Mouse (Mus musculus) forebrain, embryonic 14.5 days (tissue): ENCODE measurements around the gene Slc15a2. TPM values are rescaled to one million over a fixed set of nuclear protein-coding genes. Genes with fewer than 3 reads are reported as not detected.

Experiments used
- ATAC-seq: fragments of 200-750 bp; cut with Nextera tagmentation; 2 replicates; pipeline ENCODE4 v1.8.0; 2017; ENCODE audit warnings: mild to moderate bottlenecking, moderate library complexity
- DNase-seq: peaks from one replicate; pipeline ENCODE4 v3.0.0-alpha.2; 2015; ENCODE audit warnings: low spot score
- H3K27ac ChIP-seq: fragments of 300-500 bp; sonication (generic); 2 replicates; pipeline ENCODE4 v1.5.1; 2014; ENCODE audit warnings: low read depth, mild to moderate bottlenecking, control low read depth, low read length, moderate library complexity
- H3K27me3 ChIP-seq: fragments of 300-500 bp; sonication (generic); replicated peaks from 2 replicates; pipeline ENCODE4 v1.6.1; 2014; ENCODE audit warnings: low read length, control low read depth, mixed read lengths; ENCODE audit not compliant: control insufficient read depth, insufficient read depth
- H3K36me3 ChIP-seq: fragments of 300-500 bp; sonication (generic); 2 replicates; pipeline ENCODE4 v1.6.1; 2014; ENCODE audit warnings: low read length, control low read depth; ENCODE audit not compliant: control insufficient read depth, insufficient read depth
- H3K4me1 ChIP-seq: fragments of 300-500 bp; sonication (generic); 2 replicates; pipeline ENCODE4 v1.6.1; 2014; ENCODE audit warnings: antibody characterized with exemption, low read length, control low read depth; ENCODE audit not compliant: control insufficient read depth, insufficient read depth
- H3K4me2 ChIP-seq: fragments of 300-500 bp; sonication (generic); 2 replicates; pipeline ENCODE4 v1.6.1; 2014; ENCODE audit warnings: mild to moderate bottlenecking, control low read depth, low read length
- H3K4me3 ChIP-seq: fragments of 300-500 bp; sonication (generic); 2 replicates; pipeline ENCODE4 v1.5.1; 2014; ENCODE audit warnings: low read depth, low read length, control low read depth
- H3K9ac ChIP-seq: fragments of 300-500 bp; sonication (generic); 2 replicates; pipeline ENCODE4 v1.6.1; 2014; ENCODE audit warnings: mild to moderate bottlenecking, low read length, control low read depth, moderate library complexity
- H3K9me3 ChIP-seq: fragments of 300-500 bp; sonication (generic); replicated peaks from 2 replicates; pipeline ENCODE4 v1.6.1; 2016; ENCODE audit warnings: low read length, control low read depth, mixed read lengths; ENCODE audit not compliant: control insufficient read depth
- WGBS: fragments of 180-500 bp; shearing (Covaris S2); extraction: QIAGEN DNeasy Blood & Tissue Kit; methylation state at CpG from one replicate; pipeline ENCODE4 v1.1.7; 2014; 5-methylcytosine and 5-hydroxymethylcytosine counted together
- polyA plus RNA-seq: library from polyadenylated mRNA; unstranded; fragments of >200 nt; fragmentation: Nextera tagmentation; extraction: Ambion mirVana; gene quantifications from 2 replicates; pipeline ENCODE4 v1.2.1, GENCODE M21; 2014

Gene Slc15a2
- polyA plus RNA-seq, 1 experiment from 2014 or later, result 12.1 TPM

- Histone ChIP-seq H3K9me3 (no peaks in the 10 kb centered on the region), H3K4me2 (no peak overlapping the region), H3K4me1 (no peaks in the 10 kb centered on the region), H3K27me3 (no peaks in the 10 kb centered on the region), H3K27ac (no peak overlapping the region), H3K4me3 (no peak overlapping the region), H3K36me3 (no peaks in the 10 kb centered on the region), H3K9ac (no peak overlapping the region)
- DNase-seq (peak; percentile 78), ATAC-seq (peak; percentile 82)
- WGBS, result 71% methylated on average over 6 of the region's 6 CpGs
Observed at GRCm38 (mm10) chr16:36775658-36776057, 9.1 kb downstream of the Slc15a2 start.

GRCm38 (mm10) chr16:36772996-36773395, 11.8 kb downstream of the Slc15a2 start:
- Histone ChIP-seq H3K36me3 (no peaks in the 10 kb centered on the region), H3K27ac (no peak overlapping the region), H3K9ac (no peak overlapping the region), H3K4me2 (no peak overlapping the region), H3K4me3 (no peak overlapping the region), H3K9me3 (no peaks in the 10 kb centered on the region), H3K4me1 (no peaks in the 10 kb centered on the region), H3K27me3 (no peaks in the 10 kb centered on the region)
- DNase-seq, result no peak
- WGBS, result 95% methylated on average over 5 of the region's 5 CpGs
- ATAC-seq, result no peak

- 87% methylated on average over 3 of the region's 3 CpGs for WGBS
- Histone ChIP-seq H3K4me1 (no peaks in the 10 kb centered on the region), H3K4me2 (no peak overlapping the region), H3K9ac (no peak overlapping the region), H3K36me3 (no peaks in the 10 kb centered on the region), H3K27ac (no peak overlapping the region), H3K4me3 (no peak overlapping the region), H3K27me3 (no peaks in the 10 kb centered on the region), H3K9me3 (no peaks in the 10 kb centered on the region)
- no peak for DNase-seq
- ATAC-seq, result no peak
Observed at GRCm38 (mm10) chr16:36771703-36772102, 13.1 kb downstream of the Slc15a2 start.

GRCm38 (mm10) chr16:36771244-36771643, 13.5 kb downstream of the Slc15a2 start:
- Histone ChIP-seq H3K4me2 (no peak overlapping the region), H3K9me3 (no peaks in the 10 kb centered on the region), H3K9ac (no peak overlapping the region), H3K4me1 (no peaks in the 10 kb centered on the region), H3K4me3 (no peak overlapping the region), H3K27me3 (no peaks in the 10 kb centered on the region), H3K36me3 (no peaks in the 10 kb centered on the region), H3K27ac (peak overlapping the region; percentile 52; the same call in 1 of the 2 replicates)
- DNase-seq (no peak), ATAC-seq (peak; percentile 53)
- WGBS, result 43% methylated on average over 2 of the region's 2 CpGs

- H3K4me3 ChIP-seq, result no peak overlapping the region
- DNase-seq, result peak; percentile 75
- H3K27me3 ChIP-seq, result no peaks in the 10 kb centered on the region
- H3K4me1 ChIP-seq, result no peaks in the 10 kb centered on the region
- H3K9ac ChIP-seq, result no peak overlapping the region
- no peaks in the 10 kb centered on the region for H3K9me3 ChIP-seq
- peak overlapping the region; percentile 52; the same call in 1 of the 2 replicates for H3K27ac ChIP-seq
- 10% methylated on average over 4 of the region's 4 CpGs for WGBS
- no peak overlapping the region for H3K4me2 ChIP-seq
- H3K36me3 ChIP-seq, result no peaks in the 10 kb centered on the region
- ATAC-seq, result peak; percentile 90
Observed at GRCm38 (mm10) chr16:36770830-36771229, 13.9 kb downstream of the Slc15a2 start.

- Histone ChIP-seq H3K4me2 (no peak overlapping the region), H3K27me3 (no peaks in the 10 kb centered on the region), H3K4me3 (no peak overlapping the region), H3K36me3 (no peaks in the 10 kb centered on the region), H3K9ac (no peak overlapping the region), H3K4me1 (no peaks in the 10 kb centered on the region), H3K9me3 (no peaks in the 10 kb centered on the region), H3K27ac (0 out of 2 replicates have a peak overlapping the region, but pooled peaks have one; percentile 11)
- 76% methylated on average over 8 of the region's 13 CpGs for WGBS
- DNase-seq (no peak), ATAC-seq (peak; percentile 73; the same call in 1 of the 2 replicates)
Observed at GRCm38 (mm10) chr16:36770191-36770771, 14.5 kb downstream of the Slc15a2 start.

GRCm38 (mm10) chr16:36751979-36752378, 32.8 kb downstream of the Slc15a2 start:
- ATAC-seq (no peak), DNase-seq (no peak)
- H3K27ac ChIP-seq, result no peak overlapping the region
- no peaks in the 10 kb centered on the region for H3K27me3 ChIP-seq
- no peak overlapping the region for H3K9ac ChIP-seq
- WGBS, result 97% methylated on average over 3 of the region's 3 CpGs
- no peaks in the 10 kb centered on the region for H3K36me3 ChIP-seq
- H3K4me2 ChIP-seq, result no peak overlapping the region
- no peak overlapping the region for H3K4me3 ChIP-seq
- H3K9me3 ChIP-seq, result no peaks in the 10 kb centered on the region
- H3K4me1 ChIP-seq, result no peaks in the 10 kb centered on the region

- Histone ChIP-seq H3K27me3 (no peaks in the 10 kb centered on the region), H3K4me3 (no peak overlapping the region), H3K9ac (no peak overlapping the region), H3K27ac (no peak overlapping the region), H3K36me3 (no peaks in the 10 kb centered on the region), H3K4me1 (no peaks in the 10 kb centered on the region), H3K9me3 (no peaks in the 10 kb centered on the region), H3K4me2 (no peak overlapping the region)
- DNase-seq, result no peak
- ATAC-seq, result no peak
- WGBS, result 83% methylated on average over 2 of the region's 2 CpGs
Observed at GRCm38 (mm10) chr16:36747767-36748166, 37.0 kb downstream of the Slc15a2 start.

GRCm38 (mm10) chr16:36747068-36747467, 37.7 kb downstream of the Slc15a2 start:
- DNase-seq, result no peak
- Histone ChIP-seq H3K27me3 (no peaks in the 10 kb centered on the region), H3K4me1 (no peaks in the 10 kb centered on the region), H3K9me3 (no peaks in the 10 kb centered on the region), H3K4me2 (no peak overlapping the region), H3K4me3 (no peak overlapping the region), H3K36me3 (no peaks in the 10 kb centered on the region), H3K27ac (no peak overlapping the region), H3K9ac (no peak overlapping the region)
- no peak for ATAC-seq
- WGBS, result 90% methylated on average over 4 of the region's 4 CpGs
